Mouse (Mus musculus): Measurements from ENCODE around the gene Lat2. TPM values are rescaled to one million over a fixed set of nuclear protein-coding genes. Genes with fewer than 3 reads are reported as not detected.

Gene Lat2
- polyA plus RNA-seq, 1 experiment from 2014 or later = 3.6 TPM

DNA sequence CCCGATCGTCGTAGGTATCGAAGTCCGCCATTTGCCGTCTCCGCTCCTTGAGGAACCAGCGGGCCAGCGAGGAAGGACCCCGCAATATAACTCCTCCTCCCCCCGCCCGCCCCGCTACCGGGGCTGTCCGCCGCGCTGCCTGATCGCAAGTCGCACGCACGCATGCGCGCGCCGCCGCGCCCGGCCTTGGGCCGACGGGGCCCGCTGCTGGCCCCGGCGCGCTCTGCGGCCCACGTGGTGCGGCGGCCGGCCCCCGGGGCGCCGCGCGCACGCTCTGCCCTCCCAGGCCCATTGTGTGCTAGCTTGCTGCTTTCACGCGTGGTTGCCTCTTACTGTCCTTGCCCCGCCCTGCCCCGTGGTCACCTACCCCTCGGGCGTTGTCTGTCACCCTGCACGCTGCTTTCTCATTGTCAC is 24.5 kb upstream of the Lat2 start, which contains the start of gene Eif4h:
TSS of gene Eif4h (minus strand) at position 222 of the 414 bp plus-strand sequence.
- peak within 1 kb of the TSS; percentile 98 for H3K4me3 ChIP-seq (ENCODE audit: low read length)
- no peaks in the 10 kb centered on the region for H3K27me3 ChIP-seq (ENCODE audit: insufficient read depth, low read length)
- WGBS = under 1% methylated on average over 51 of the region's 52 CpGs
- H3K27ac ChIP-seq (ENCODE audit: low read length) = peak within 1 kb of the TSS; percentile 94
- ATAC-seq (ENCODE audit: low FRiP score, low TSS enrichment) = peak; percentile 97
- H3K9me3 ChIP-seq (ENCODE audit: low read length) = no peaks in the 10 kb centered on the region
- H3K4me2 ChIP-seq (replicated peaks; ENCODE audit: low read depth, low read length) = peak within 1 kb of the TSS; percentile 61
- H3K4me1 ChIP-seq (ENCODE audit: insufficient read depth, low read length) = peaks cover 12% of the 10 kb centered on the region
- peaks cover 16% of the 10 kb centered on the region for H3K36me3 ChIP-seq (ENCODE audit: insufficient read depth, low read length)
- peak within 1 kb of the TSS; percentile 99 for H3K9ac ChIP-seq (replicated peaks; ENCODE audit: low read length)

DNA sequence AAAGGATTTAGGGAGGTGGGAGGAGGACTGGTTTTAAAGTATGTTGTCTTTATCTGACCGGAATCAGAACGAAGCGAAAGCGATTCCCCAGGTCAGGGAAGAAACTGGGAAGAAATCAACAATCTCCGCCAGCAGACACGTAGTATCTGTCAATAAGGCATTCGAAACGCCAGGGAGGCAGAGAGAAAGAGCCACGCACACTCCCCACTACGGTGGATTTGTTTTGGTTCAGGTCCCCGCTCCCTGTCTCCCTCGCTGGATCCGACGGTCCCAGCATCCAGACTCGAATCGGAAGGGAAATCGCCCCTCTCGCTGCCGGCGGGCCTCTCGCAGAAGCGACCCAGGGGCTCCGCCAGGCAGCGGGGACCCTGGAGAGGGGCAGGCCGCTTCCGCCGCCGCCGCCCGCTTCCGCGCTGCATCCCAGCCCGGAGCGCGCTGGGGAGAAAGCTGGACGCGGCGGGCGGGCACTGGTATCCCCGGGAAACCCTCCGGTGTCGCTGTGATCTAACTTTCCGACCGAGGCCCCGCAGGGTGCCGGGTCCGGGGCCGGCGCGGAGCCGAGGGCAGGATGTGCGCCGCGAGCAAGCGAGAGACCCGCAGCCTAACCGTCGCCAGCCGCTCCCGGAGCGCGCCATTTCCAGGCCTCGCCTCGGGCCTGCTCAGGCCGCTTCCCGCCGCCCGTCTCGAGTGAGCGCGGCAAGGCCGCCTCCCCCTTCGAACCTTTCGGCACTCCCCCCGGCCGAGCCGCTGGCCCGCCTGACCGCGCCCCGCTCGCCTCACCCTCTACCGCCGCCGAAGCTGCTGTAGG is 23.8 kb upstream of the Lat2 start:
- H3K4me3 ChIP-seq (ENCODE audit: low read length) = peak overlapping the region; percentile 98
- ATAC-seq (ENCODE audit: low FRiP score, low TSS enrichment) = peak; percentile 37
- no peaks in the 10 kb centered on the region for H3K9me3 ChIP-seq (ENCODE audit: low read length)
- H3K4me1 ChIP-seq (ENCODE audit: insufficient read depth, low read length) = peaks cover 11% of the 10 kb centered on the region
- WGBS = under 1% methylated on average over 54 of the region's 85 CpGs
- H3K27ac ChIP-seq (ENCODE audit: low read length) = peak overlapping the region; percentile 94
- peak overlapping the region; percentile 99 for H3K9ac ChIP-seq (replicated peaks; ENCODE audit: low read length)
- H3K4me2 ChIP-seq (replicated peaks; ENCODE audit: low read depth, low read length) = peak overlapping the region; percentile 59
- no peaks in the 10 kb centered on the region for H3K27me3 ChIP-seq (ENCODE audit: insufficient read depth, low read length)
- peaks cover 16% of the 10 kb centered on the region for H3K36me3 ChIP-seq (ENCODE audit: insufficient read depth, low read length)

DNA sequence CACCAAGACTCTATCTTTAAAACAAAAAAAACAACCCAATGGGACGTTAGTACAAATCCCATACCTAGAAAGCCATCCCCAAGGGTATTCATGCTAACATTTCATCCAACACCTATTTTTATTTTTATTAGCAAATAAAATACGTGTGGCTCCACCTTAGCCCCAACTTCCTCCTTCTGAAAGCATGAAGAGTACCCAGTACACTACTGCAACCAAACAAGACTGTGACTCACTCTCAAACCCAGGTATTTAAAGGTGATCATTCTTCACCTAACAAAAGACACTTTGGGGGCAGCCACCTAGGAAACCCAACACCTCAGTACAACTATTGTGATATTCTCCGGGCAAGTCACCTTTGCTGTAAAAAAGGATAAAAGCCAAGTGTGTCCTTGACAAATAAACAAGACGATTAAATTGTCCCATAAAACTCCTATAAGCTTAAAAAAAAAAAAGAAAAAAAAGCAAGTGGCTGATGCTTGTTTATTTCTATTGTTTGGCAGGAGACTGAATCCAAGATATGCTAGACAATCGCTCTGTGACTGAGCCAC is 23.1 kb upstream of the Lat2 start:
- 12% methylated on average over 5 of the region's 5 CpGs for WGBS
- Histone ChIP-seq H3K4me3 (ENCODE audit: low read length) (peak overlapping the region; percentile 98), H3K9me3 (ENCODE audit: low read length) (no peaks in the 10 kb centered on the region), H3K9ac (replicated peaks; ENCODE audit: low read length) (peak overlapping the region; percentile 99), H3K27ac (ENCODE audit: low read length) (no peak overlapping the region), H3K4me2 (replicated peaks; ENCODE audit: low read depth, low read length) (peak overlapping the region; percentile 59), H3K4me1 (ENCODE audit: insufficient read depth, low read length) (peaks cover 14% of the 10 kb centered on the region), H3K27me3 (ENCODE audit: insufficient read depth, low read length) (no peaks in the 10 kb centered on the region), H3K36me3 (ENCODE audit: insufficient read depth, low read length) (peaks cover 18% of the 10 kb centered on the region)
- no peak for ATAC-seq (ENCODE audit: low FRiP score, low TSS enrichment)

DNA sequence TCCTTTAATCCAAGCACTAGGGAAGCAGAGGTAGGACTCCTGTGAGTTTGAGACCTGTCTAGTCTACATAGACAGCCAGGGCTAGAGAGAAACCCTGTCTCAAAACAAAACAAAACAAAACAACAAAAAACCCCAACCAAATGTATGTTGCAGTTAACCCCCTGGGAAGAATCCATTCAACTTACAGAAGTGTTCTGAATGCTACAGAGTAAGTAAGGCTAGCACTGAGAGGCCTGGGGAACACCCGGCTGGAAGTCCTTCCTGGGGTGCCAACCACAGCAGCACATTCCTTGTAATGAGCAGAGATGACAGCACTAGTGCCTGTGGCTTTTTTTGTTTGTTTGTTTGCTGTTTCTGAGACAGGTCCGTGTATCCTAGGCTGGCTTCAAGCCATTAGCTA is 18.0 kb upstream of the Lat2 start:
- Histone ChIP-seq H3K4me3 (ENCODE audit: low read length) (no peak overlapping the region), H3K4me2 (replicated peaks; ENCODE audit: low read depth, low read length) (no peak overlapping the region), H3K4me1 (ENCODE audit: insufficient read depth, low read length) (peaks cover 14% of the 10 kb centered on the region), H3K27me3 (ENCODE audit: insufficient read depth, low read length) (no peaks in the 10 kb centered on the region), H3K9me3 (ENCODE audit: low read length) (no peaks in the 10 kb centered on the region), H3K27ac (ENCODE audit: low read length) (no peak overlapping the region), H3K36me3 (ENCODE audit: insufficient read depth, low read length) (peaks cover 36% of the 10 kb centered on the region), H3K9ac (replicated peaks; ENCODE audit: low read length) (no peak overlapping the region)
- ATAC-seq (ENCODE audit: low FRiP score, low TSS enrichment) = no peak
- WGBS = 80% methylated on average over 2 of the region's 2 CpGs

DNA sequence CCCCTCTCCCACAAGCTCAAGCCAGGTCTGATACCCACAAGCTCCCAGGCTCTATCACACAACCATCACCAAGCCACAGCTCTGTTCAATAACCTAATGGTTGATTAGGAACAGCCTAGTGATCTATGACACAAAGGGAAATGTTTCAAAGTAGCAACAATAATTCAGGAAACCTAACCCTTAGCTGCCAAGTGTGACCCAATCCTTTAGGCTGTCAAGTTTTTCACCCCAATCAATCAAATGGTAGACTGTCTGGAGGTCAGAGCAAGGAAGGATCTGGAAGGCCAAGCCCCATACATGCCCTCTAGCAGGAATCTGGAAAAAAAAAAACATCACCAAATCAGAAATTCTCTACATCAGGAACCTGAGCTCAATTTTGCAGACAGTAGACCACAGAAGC is 16.0 kb upstream of the Lat2 start:
- peaks cover 48% of the 10 kb centered on the region for H3K36me3 ChIP-seq (ENCODE audit: insufficient read depth, low read length)
- H3K4me2 ChIP-seq (replicated peaks; ENCODE audit: low read depth, low read length) = no peak overlapping the region
- no peak overlapping the region for H3K27ac ChIP-seq (ENCODE audit: low read length)
- no peak overlapping the region for H3K9ac ChIP-seq (replicated peaks; ENCODE audit: low read length)
- ATAC-seq (ENCODE audit: low FRiP score, low TSS enrichment) = no peak
- H3K4me1 ChIP-seq (ENCODE audit: insufficient read depth, low read length) = peaks cover 8% of the 10 kb centered on the region; the same call in 1 of the 2 replicates
- H3K4me3 ChIP-seq (ENCODE audit: low read length) = no peak overlapping the region
- no peaks in the 10 kb centered on the region for H3K9me3 ChIP-seq (ENCODE audit: low read length)
- no peaks in the 10 kb centered on the region for H3K27me3 ChIP-seq (ENCODE audit: insufficient read depth, low read length)

DNA sequence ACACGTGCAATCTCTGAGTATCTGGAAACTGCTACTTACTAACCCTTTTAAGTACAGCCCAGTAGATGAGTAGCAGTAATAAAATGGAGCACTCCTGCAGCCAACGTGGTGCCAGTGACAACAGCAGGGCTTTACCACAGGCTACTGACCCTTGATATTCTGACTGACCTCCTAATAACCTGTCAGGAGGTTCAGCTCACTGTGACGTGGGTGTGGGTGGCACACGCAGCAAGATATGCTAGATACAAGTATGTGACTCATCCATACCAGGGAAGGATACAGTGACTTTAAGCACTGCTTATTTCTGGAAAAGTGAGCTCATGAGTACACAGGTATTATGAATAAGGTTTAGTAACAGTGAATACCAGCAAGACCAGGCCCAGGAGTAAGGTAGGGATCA is 14.7 kb upstream of the Lat2 start:
- 65% methylated on average over 4 of the region's 4 CpGs for WGBS
- H3K9me3 ChIP-seq (ENCODE audit: low read length) = no peaks in the 10 kb centered on the region
- H3K27ac ChIP-seq (ENCODE audit: low read length) = no peak overlapping the region
- no peak overlapping the region for H3K4me3 ChIP-seq (ENCODE audit: low read length)
- no peak overlapping the region for H3K4me2 ChIP-seq (replicated peaks; ENCODE audit: low read depth, low read length)
- no peak overlapping the region for H3K9ac ChIP-seq (replicated peaks; ENCODE audit: low read length)
- peaks cover 53% of the 10 kb centered on the region for H3K36me3 ChIP-seq (ENCODE audit: insufficient read depth, low read length)
- peaks cover 8% of the 10 kb centered on the region; the same call in 1 of the 2 replicates for H3K4me1 ChIP-seq (ENCODE audit: insufficient read depth, low read length)
- ATAC-seq (ENCODE audit: low FRiP score, low TSS enrichment) = no peak
- no peaks in the 10 kb centered on the region for H3K27me3 ChIP-seq (ENCODE audit: insufficient read depth, low read length)

DNA sequence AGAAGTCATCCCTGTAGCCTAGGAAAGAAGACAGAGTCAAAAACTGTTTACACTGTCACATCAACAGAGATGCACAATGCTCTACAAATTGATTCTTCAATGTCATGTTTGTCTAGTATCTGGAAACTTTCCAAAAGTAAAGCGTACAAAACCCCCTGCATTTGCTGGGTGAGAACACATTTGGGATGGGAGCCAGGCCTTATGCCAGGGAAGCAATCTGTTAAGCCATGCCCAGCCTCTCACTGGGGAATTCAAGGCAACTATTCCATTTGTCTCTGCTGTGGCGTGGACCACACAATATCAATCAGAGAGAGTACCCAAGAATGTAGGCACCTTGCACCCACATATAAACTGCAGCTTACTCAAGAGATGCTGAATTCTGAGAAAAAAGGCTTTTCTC is 7.2 kb upstream of the Lat2 start:
- Histone ChIP-seq H3K4me2 (replicated peaks; ENCODE audit: low read depth, low read length) (no peak overlapping the region), H3K27me3 (ENCODE audit: insufficient read depth, low read length) (no peaks in the 10 kb centered on the region), H3K9me3 (ENCODE audit: low read length) (no peaks in the 10 kb centered on the region), H3K36me3 (ENCODE audit: insufficient read depth, low read length) (peaks cover 89% of the 10 kb centered on the region), H3K9ac (replicated peaks; ENCODE audit: low read length) (no peak overlapping the region), H3K4me3 (ENCODE audit: low read length) (no peak overlapping the region), H3K4me1 (ENCODE audit: insufficient read depth, low read length) (no peaks in the 10 kb centered on the region), H3K27ac (ENCODE audit: low read length) (no peak overlapping the region)
- ATAC-seq (ENCODE audit: low FRiP score, low TSS enrichment) = no peak
- 79% methylated on average over 2 of the region's 2 CpGs for WGBS

DNA sequence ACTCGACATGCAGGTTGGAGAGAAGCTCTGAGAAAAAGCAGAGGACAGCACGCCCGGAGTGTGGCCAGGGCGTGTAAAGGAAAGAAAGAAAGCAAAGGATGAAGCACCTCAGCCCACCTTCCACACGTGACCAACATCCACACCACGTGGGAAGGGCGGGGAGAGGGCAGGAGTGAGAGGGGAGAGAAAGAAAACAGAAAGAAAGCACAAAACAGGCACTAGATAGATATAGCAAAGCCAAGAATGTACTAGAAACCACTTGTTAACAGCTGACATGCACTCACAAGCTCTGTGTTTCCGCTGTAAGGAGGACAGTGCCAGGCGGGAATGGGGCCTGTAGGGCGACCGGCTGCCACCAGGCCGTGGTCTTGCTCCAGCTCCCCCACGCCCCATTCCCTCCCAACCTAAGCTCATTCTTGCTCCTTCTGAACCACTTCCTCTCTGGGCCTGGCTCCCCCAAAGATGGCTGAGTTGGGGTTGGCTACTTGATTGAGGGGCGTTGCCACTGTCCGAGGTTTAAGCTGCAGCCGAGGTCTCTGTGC is 6.3 kb upstream of the Lat2 start:
- H3K9me3 ChIP-seq (ENCODE audit: low read length) = no peaks in the 10 kb centered on the region
- no peak overlapping the region for H3K4me2 ChIP-seq (replicated peaks; ENCODE audit: low read depth, low read length)
- H3K36me3 ChIP-seq (ENCODE audit: insufficient read depth, low read length) = peaks cover 81% of the 10 kb centered on the region
- WGBS = 89% methylated on average over 16 of the region's 16 CpGs
- no peaks in the 10 kb centered on the region for H3K27me3 ChIP-seq (ENCODE audit: insufficient read depth, low read length)
- ATAC-seq (ENCODE audit: low FRiP score, low TSS enrichment) = no peak
- H3K9ac ChIP-seq (replicated peaks; ENCODE audit: low read length) = no peak overlapping the region
- H3K4me3 ChIP-seq (ENCODE audit: low read length) = no peak overlapping the region
- no peaks in the 10 kb centered on the region for H3K4me1 ChIP-seq (ENCODE audit: insufficient read depth, low read length)
- H3K27ac ChIP-seq (ENCODE audit: low read length) = no peak overlapping the region

DNA sequence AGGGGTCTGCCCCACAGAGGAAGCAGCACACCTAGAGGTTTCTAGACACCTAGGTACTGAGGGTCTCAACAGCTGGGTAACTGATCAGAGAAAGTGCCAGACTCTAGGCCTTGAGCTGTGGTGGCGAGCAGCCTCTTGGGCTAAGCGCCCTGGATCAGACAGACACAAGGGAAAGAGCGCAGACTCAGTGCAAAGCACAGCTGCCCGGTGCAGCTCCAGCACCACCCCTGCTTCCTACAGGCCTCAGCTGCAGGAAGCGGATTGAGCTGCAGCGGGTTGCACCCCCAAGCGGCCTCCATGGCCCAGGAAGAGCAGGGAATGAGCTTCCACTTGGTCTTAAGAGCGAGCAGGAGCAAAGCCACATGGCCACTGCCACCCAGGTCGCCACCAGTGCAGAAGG is 5.6 kb upstream of the Lat2 start:
- H3K4me3 ChIP-seq (ENCODE audit: low read length) = no peak overlapping the region
- H3K27ac ChIP-seq (ENCODE audit: low read length) = no peak overlapping the region

DNA sequence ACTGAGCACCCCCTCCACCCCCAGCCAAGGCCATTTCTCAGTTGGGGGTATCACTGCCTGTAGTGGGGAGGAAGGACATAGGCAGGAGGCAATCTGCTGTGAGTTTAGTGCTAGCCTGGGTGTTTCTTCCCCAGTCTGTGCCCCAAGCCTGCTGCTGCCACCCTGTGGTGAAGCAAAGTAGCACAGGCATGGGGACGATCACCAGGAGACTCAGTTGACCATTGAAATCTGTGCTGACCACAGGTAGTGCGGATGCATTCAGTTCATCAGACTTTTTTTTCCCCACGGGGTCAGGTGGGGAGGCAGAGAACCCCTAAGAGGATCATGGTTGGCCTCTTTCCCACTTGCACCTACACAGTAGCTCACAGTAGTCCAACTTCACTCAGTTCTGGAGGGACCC is 2.2 kb upstream of the Lat2 start:
- no peaks in the 10 kb centered on the region for H3K4me1 ChIP-seq (ENCODE audit: insufficient read depth, low read length)
- no peak overlapping the region for H3K4me2 ChIP-seq (replicated peaks; ENCODE audit: low read depth, low read length)
- H3K36me3 ChIP-seq (ENCODE audit: insufficient read depth, low read length) = peaks cover 49% of the 10 kb centered on the region
- 60% methylated on average over 3 of the region's 3 CpGs for WGBS
- H3K27ac ChIP-seq (ENCODE audit: low read length) = no peak overlapping the region
- ATAC-seq (ENCODE audit: low FRiP score, low TSS enrichment) = no peak
- H3K4me3 ChIP-seq (ENCODE audit: low read length) = no peak overlapping the region
- no peaks in the 10 kb centered on the region for H3K27me3 ChIP-seq (ENCODE audit: insufficient read depth, low read length)
- no peak overlapping the region for H3K9ac ChIP-seq (replicated peaks; ENCODE audit: low read length)
- H3K9me3 ChIP-seq (ENCODE audit: low read length) = no peaks in the 10 kb centered on the region

More for the DNA sequence above, 5.6 kb upstream of the Lat2 start:
- Histone ChIP-seq H3K9me3 (ENCODE audit: low read length) (no peaks in the 10 kb centered on the region), H3K4me2 (replicated peaks; ENCODE audit: low read depth, low read length) (no peak overlapping the region), H3K27me3 (ENCODE audit: insufficient read depth, low read length) (no peaks in the 10 kb centered on the region), H3K36me3 (ENCODE audit: insufficient read depth, low read length) (peaks cover 73% of the 10 kb centered on the region), H3K4me1 (ENCODE audit: insufficient read depth, low read length) (no peaks in the 10 kb centered on the region), H3K9ac (replicated peaks; ENCODE audit: low read length) (no peak overlapping the region)
- ATAC-seq (ENCODE audit: low FRiP score, low TSS enrichment) = no peak
- WGBS = 89% methylated on average over 9 of the region's 9 CpGs
